Mouse (Mus musculus): ENCODE results near the gene Ahnak2.

Ahnak2 gene

DNA sequence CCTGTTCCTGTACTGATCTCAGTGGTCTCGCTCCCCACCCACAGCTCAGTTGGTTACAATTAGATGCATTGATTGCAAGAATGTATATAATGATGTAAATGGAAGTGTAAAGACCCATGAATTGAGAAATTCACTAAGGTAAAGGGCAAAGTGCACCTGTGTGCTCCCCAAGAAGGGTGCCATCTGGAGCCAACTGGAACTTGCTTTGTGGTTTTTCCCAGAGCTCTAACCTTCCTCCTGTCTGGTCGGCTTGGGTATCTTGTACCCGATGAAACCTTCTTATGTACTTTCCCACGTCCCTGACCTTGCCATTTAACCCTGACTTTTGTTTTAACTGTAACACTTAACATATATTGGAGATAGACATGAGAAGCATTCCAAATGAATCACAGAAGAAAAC lies 46.6 kb downstream of the Ahnak2 start:
- DNase-seq, result no peak

GRCm38 (mm10) chr12:112752399-112752798 lies 50.1 kb downstream of the Ahnak2 start:
- no peak for DNase-seq

DNA sequence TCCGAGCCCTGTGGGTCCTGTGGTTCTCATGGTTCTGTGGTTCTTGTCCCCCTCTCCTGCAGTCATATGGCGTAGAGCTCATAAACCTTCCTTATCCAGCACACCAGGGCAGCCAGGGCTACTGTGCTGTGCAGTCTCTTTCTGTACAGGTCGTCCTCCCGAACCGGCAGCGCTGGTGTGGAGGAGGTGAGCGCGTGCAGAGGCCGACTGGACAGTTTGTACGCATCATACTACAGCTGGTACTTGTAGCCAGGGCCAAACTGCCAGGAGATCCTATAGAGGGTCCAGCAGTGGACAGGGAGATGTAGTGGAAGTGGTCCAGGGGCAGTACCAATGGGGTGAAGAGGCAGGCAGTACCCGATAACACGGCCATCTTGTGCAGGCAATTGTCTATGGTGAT lies 51.5 kb downstream of the Ahnak2 start:
- no peak for DNase-seq

DNA sequence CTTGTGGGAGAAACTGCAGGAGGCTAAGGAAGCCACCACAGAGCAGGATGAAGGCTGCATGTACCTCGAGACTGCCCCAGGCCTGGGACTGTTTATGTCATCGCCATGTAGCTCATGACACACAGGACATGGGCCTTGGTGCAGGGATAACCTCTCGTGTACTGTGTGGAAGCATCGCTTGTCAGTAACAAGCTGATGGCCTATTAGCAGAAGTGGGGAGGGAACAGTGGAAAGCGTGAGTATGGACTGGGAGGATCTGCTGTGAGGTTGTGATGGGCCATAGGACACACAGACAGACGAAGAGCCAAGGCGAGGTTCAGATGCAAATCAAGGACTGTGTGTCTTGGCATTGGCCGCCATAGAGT lies 54.9 kb downstream of the Ahnak2 start:
- DNase-seq, result no peak

GRCm38 (mm10) chr12:112746808-112747605 lies 55.5 kb downstream of the Ahnak2 start:
- peak; percentile 65 to 67 for DNase-seq

DNA sequence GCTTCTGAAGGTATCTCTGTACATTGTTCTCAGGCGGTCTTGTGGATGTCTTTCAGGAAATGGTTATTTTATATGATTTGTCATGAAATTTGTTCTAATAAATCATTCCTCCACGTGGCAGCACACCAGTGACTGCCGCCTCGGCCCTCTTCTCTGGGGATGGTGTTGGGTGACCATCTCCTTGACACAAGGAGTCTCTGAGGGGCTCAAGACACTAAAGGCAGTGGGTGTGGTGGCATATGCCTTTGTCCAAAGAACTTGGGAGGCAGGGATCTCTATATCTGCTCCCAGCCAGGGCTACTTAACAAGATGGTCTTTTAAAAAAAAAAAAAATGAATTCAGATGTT lies 56.0 kb downstream of the Ahnak2 start:
- no peak for DNase-seq

- no peak for DNase-seq
These were observed 56.7 kb downstream of the Ahnak2 start for GRCm38 (mm10) chr12:112745716-112746115.

GRCm38 (mm10) chr12:112744891-112745580 lies 57.4 kb downstream of the Ahnak2 start:
- no peak for DNase-seq

DNA sequence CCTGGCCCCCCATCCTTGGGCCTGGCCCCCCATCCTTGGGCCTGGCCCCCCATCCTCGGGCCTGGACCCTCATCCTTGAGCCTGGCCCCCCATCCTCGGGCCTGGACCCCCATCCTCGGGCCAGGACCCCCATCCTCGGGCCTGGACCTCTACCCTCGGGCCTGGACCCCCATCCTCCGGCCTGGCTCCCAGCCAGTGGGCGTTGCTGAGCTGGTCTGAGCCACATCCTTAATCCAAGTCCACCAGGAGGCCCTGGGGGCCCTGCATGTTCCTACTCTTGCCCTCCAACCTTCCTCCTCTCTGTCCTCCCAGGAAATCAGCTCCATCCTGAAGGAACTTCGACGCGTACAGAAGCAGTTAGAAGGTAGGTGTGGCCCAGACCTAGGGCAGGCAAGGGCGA lies 58.2 kb downstream of the Ahnak2 start:
- no peak for DNase-seq

GRCm38 (mm10) chr12:112743168-112743975 lies 59.1 kb downstream of the Ahnak2 start:
- peak; percentile 82 to 83 for DNase-seq

DNA sequence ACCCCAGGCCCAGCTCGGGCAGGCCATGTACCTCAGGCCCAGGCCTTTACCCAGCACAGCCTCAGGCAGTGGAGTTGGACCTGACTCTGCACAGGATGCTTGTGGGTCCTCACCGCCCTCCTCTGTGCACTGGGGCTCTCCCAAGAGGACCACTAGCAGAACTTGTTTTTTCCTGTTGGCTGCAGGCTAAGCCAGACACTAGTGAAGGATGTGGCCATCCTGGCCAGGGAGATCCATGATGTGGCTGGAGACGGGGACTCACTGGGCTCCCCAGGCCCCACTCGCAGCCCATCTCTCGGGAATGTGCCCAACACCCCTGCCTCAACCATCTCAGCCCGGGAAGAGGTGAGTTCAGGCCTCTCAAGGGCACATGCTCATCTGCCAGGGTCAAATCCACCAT lies 59.7 kb downstream of the Ahnak2 start:
- DNase-seq, result peak; percentile 15 to 19

GRCm38 (mm10) chr12:112739023-112739568 lies 63.4 kb downstream of the Ahnak2 start:
- no peak for DNase-seq

GRCm38 (mm10) chr12:112738281-112739022 lies 64.0 kb downstream of the Ahnak2 start:
- DNase-seq, result no peak

GRCm38 (mm10) chr12:112737761-112738160 lies 64.7 kb downstream of the Ahnak2 start:
- no peak for DNase-seq

- DNase-seq, result no peak
These were observed 65.4 kb downstream of the Ahnak2 start for GRCm38 (mm10) chr12:112737081-112737480.

DNA sequence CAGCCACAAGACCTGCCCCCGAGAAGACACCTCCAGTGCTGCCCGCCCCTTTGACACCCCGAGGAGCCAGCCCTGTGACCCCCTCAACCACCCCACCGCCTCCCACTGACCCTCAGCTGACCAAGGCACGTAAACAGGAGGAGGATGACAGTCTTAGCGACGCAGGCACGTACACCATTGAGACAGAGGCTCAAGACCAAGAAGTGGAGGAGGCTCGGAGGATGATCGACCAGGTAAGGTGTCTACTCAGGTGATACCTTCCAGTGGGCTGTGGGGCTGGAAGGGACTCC lies 65.9 kb downstream of the Ahnak2 start:
- no peak for DNase-seq

DNA sequence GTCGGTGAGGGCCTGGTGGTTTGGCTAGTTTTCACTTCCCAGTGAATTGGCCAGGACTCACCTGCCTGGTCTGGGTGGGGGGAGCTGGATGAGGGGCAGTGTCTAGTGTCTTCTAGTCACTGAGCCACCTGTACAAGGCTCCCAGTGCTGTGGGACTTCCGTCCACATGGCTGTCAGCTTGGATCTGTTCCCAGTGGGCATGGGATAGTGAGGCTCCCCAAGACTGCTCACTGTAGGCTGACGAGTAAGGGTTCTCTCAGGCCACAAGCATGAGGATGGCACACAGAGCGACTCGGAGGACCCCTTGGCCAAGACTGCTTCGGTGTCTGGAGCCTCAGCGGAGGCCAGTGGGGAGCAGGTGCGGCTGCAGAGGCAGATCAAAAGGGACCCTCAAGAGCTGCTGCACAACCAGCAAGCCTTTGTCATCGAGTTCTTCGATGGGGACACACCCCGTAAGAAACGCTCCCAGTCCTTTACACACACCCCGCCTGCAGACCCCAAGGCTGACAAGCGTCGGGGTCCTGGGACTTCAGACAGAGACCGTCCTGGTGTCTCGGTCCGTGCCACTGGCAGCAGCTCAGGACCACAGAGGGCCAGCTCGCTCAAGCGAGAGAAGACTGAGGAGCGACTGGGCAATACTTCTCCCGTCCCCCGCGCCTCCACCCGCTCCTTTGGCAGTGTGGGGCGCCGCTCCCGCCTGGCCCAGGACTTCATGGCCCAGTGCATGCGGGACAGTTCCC lies 66.4 kb downstream of the Ahnak2 start:
- no peak for DNase-seq

- no peak for DNase-seq
These were observed 67.4 kb downstream of the Ahnak2 start for GRCm38 (mm10) chr12:112734881-112735655.

GRCm38 (mm10) chr12:112734108-112734820 lies 68.2 kb downstream of the Ahnak2 start:
- no peak for DNase-seq

GRCm38 (mm10) chr12:112732591-112732990 lies 69.9 kb downstream of the Ahnak2 start:
- DNase-seq, result no peak

DNA sequence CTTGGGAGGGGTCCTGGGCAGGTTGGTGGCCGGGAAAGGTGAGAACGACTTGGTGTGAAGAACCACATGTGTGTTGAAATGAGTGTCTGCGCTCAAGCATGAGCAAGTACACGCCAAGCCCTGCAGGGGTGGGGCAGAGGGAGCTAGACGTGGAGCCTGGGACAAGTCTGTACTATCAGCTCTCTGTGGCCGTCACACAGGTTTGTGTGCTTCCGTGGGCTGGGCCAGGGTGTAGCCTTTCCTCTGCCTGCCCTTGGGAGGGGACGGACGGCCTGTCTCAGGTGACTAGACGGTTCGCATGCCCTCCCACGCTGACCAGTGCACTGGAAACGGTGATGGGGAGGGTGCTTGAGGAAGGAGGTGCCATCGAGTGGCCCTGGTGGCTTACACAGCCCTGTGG lies 71.6 kb downstream of the Ahnak2 start:
- no peak for DNase-seq

Measured in B cell, adult 2 months (primary cell).